Mouse (Mus musculus) spleen, postnatal 14 days (tissue): ENCODE data around the gene Gimap9.

Experiments used
- DNase-seq, 2 experiments: peaks; one replicate each; pipeline ENCODE4 v3.0.0; 2021 to 2022; ENCODE audit warnings: low spot score in 2 of 2

Gimap9 gene

GRCm38 (mm10) chr6:48675931-48676859 is at the start of gene Gimap9:
Gene Gimap9 (plus strand): TSS chr6:48676129.
- DNase-seq = peak; percentile 58 to 68

GRCm38 (mm10) chr6:48626464-48626863 is 49.5 kb upstream of the Gimap9 start, which contains the start of gene AI854703:
Gene AI854703 (plus strand): TSS chr6:48626764.
- DNase-seq = no peak

GRCm38 (mm10) chr6:48626984-48627383 is 48.9 kb upstream of the Gimap9 start:
- no peak for DNase-seq

GRCm38 (mm10) chr6:48627511-48627924 is 48.4 kb upstream of the Gimap9 start:
- no peak for DNase-seq

GRCm38 (mm10) chr6:48628377-48628776 is 47.6 kb upstream of the Gimap9 start:
- no peak for DNase-seq

GRCm38 (mm10) chr6:48628808-48629660 is 46.9 kb upstream of the Gimap9 start:
- DNase-seq = peak in 1 of 2 experiments; percentile 20

GRCm38 (mm10) chr6:48629661-48630034 is 46.3 kb upstream of the Gimap9 start:
- DNase-seq = no peak

- DNase-seq = no peak
Observed at GRCm38 (mm10) chr6:48630831-48631230, 45.1 kb upstream of the Gimap9 start.

GRCm38 (mm10) chr6:48635105-48635504 is 40.8 kb upstream of the Gimap9 start:
- no peak for DNase-seq

GRCm38 (mm10) chr6:48636515-48636914 is 39.4 kb upstream of the Gimap9 start:
- no peak for DNase-seq

- no peak for DNase-seq
Observed at GRCm38 (mm10) chr6:48637811-48638500, 38.0 kb upstream of the Gimap9 start.

GRCm38 (mm10) chr6:48638553-48638952 is 37.4 kb upstream of the Gimap9 start:
- DNase-seq = no peak

- no peak for DNase-seq
Observed at GRCm38 (mm10) chr6:48641391-48641790, 34.5 kb upstream of the Gimap9 start.

- DNase-seq = no peak
Observed at GRCm38 (mm10) chr6:48642764-48643292, 33.1 kb upstream of the Gimap9 start.

GRCm38 (mm10) chr6:48645660-48646308 is 30.1 kb upstream of the Gimap9 start:
- peak; percentile 43 to 62 for DNase-seq

- DNase-seq = no peak
Observed at GRCm38 (mm10) chr6:48646309-48646690, 29.6 kb upstream of the Gimap9 start.

- DNase-seq = peak; percentile 55 to 66
Observed at GRCm38 (mm10) chr6:48646995-48647394, 28.9 kb upstream of the Gimap9 start, which contains the start of gene Gimap8. Gene Gimap8 (plus strand): TSS chr6:48647234.

- no peak for DNase-seq
Observed at GRCm38 (mm10) chr6:48647611-48648010, 28.3 kb upstream of the Gimap9 start.

GRCm38 (mm10) chr6:48648779-48649178 is 27.1 kb upstream of the Gimap9 start:
- no peak for DNase-seq

GRCm38 (mm10) chr6:48650041-48650440 is 25.9 kb upstream of the Gimap9 start:
- DNase-seq = no peak

- no peak for DNase-seq
Observed at GRCm38 (mm10) chr6:48658721-48659120, 17.2 kb upstream of the Gimap9 start.
